Mouse (Mus musculus) lung, postnatal 36 days (tissue): ENCODE results near the gene Spns2.

Experiments used
- DNase-seq: peaks from one replicate; pipeline ENCODE4 v3.0.0; 2022; ENCODE audit warnings: mixed read lengths

Gene Spns2

DNA sequence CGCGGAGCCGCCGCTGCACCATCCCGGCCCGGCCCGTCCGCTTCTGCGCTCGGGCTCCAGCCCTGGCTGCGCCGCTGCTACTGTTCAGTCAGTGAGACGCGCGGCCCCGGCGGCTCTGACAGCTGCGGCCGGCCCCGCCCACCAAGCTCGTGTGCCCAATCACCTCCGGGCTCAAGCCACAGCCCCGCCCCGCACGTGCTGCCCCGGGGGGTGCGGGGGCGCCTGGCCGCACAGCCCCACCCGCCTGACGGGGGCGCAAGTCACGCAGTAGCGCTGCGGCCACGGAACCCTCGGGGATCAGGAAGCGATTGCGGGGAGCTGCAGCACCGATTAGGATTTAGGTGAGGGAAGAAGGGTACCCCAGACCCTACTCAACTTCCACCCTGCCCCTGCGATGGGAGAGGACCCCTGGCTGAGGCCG, at the start of gene Spns2:
Gene Spns2 (minus strand): TSS at position 24 of the 421 bp plus-strand sequence.
- DNase-seq = peak; percentile 97

DNA sequence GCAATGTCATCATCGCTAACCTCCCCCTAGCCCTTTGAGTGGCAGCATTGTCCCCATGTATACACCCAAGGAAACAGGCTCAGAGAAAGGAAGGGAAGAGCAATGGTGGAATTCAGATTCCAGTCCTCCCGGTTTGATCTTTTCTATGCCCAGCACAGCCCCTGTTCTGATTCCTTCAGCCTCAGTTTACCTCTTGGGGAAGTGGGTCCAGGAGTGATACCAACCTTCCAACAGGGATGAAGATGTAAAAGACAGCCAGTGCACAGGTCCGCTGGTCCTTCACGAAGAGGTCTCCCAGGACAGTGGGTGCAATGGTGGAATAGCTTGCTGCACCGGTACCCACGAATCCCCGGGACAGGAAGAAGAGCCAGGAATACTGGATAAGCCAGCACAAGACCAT, 49.1 kb upstream of the Spns2 start:
- DNase-seq = no peak

DNA sequence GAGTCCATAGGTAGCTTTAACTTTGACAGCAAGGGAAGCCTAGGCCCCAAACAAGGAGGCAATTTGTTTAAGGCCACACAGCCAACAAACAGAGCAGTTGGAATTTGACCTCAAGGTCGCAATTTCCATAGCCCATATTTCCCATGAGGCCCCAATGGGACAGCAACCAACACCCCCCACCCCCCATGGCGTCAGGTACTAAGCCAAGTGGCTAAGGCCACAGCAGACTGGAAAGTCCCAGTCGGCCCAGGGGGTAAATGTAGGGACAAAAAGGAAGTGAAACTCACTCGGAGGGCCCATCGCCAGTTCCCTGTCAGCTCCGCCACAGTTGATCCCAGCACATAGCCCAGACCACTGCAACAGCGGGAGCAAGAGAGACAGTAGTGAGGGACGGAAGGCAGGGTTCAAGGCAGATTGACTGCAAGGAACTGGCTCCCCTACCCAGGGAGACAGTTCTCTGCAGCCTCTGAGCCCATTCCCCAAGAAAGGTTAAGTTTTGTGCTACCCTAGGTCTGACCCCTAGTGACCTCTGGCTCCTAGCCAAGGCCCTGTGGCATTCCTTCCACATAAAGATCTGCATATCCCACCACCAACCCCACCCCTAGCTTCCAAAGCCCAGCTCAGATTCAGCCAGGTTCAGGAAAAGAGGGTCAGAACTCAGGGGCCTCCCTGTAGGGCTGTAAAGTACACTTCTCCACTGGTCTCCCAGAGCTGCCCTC, 48.5 kb upstream of the Spns2 start:
- DNase-seq = peak; percentile 50

DNA sequence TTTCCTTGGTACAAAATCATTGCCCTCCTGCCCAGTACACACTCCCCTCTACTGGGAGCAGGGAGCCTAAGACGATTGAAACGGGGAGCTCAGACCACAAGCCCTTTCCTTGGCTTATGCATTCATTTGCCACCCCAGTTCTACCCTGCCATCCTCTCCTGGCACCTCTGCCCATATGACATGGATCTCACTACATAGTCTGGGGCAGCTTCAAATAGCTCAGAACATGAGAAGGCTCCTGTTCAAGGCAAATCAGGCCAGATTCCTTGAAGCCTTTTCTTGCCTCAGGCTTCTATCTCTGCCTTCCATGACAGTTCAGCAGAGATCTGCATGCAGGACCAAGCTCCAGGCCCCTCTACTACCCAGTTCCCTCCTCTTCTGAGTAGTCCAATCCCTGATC, 47.8 kb upstream of the Spns2 start:
- DNase-seq = no peak

DNA sequence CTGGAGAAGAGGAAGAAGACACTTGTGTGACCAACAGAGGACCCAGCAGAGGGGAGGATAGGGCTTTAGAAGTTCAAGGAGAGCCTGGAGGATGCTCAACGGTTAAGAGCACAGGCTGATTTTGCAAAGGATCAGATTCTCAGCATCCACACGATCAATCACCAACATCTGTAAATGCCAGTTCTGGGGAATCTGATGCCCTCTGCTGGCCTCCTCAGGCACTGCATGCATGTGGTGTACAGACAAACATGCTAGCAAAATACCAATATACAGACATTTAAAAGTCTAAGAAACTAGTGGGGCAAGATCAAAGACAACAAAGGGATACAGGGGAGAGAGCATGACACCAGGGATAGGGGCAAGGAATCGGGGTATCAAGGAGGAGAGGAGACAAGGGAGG, 45.8 kb upstream of the Spns2 start:
- peak; percentile 43 for DNase-seq

DNA sequence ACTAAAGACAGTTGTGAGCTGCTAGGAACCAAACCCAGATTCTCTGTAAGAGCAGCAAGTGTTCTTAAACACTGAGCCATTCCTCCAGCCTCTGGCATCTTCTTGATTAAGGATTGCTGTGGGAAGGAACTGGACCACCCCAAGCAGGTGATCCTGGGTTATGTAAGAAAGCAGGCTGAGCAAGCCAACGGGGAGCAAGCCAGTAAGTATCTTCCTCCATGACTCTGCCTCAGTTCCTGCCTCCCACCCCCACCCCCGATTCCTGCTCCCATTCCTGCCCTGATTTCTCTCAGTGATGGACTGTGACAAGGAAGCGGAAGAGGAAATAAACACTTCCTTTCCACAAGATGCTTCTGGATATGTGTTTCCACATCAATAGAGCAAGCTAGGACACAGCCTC, 43.2 kb upstream of the Spns2 start:
- DNase-seq = no peak

DNA sequence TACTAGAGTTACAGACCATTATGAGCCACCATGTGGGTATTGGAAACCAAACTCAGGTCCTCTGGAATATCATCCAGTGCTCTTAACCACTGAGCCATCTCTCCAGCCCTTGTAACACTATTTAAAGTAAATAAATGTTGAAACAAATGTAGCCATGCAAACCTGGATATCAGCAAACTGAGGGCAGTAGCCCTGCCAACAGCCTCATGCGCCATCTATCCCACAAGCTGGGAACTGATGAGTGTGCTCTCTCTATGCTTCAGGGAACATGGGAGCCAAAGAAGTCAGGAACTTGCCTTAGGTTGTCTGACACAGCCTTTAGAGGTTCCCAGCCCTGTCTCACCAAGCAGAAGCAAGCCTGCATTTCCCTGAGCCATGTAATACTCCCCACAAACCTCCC, 41.9 kb upstream of the Spns2 start:
- DNase-seq = no peak

DNA sequence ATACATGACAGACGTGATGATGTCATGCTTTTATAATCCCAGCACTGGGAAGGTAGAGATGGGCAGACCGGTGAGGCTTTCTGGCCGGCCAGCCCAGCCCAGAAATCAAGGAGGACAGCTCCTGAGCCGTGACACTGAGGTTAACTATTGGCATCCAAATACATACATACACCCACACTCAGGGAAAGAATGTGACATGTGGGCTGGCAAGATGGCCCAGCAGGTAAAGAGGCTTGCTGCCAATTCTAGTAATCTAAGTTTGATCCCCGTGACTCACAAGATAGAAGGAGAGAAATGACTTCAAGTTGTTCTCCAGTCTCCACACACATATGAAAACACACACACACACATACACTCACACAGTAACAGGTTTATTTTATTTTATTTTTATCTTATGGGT, 41.4 kb upstream of the Spns2 start:
- no peak for DNase-seq

DNA sequence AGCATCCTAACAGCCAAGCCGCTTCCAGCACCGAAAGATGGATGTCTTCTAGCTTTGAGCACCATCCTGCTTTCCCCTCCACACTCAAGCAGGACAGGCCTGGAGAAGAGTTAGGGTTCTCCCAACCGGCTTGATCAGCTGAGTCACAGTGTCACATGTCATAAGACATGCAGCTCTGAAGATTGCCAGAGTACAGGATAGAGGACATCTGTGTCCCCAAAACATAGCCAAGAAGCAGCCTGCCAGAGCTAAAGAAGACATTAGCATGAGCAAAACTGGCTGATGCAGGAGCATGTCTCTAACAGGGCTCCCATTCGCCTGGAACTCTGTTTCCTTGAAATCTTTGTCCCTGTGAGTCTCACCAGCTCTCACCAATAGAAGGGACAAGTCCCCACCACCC, 36.5 kb upstream of the Spns2 start:
- no peak for DNase-seq

DNA sequence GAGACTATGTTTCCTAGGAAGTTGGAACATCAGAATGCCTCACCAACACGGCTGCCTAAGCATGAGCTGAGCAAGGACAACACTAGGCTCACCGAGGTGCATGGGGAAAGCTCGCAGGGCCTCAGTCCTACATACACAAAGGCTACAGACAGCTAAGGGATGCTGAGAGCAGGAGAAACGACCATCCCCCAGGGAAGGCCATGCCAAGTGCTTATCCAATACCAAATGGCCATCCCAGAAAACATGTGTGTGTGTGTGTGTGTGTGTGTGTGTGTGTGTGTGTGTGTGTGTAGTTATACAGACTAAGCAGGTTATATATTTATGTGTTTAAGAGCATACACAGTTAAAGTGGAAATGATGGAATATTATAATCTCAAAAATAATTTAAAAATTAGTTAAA, 34.0 kb upstream of the Spns2 start:
- no peak for DNase-seq

DNA sequence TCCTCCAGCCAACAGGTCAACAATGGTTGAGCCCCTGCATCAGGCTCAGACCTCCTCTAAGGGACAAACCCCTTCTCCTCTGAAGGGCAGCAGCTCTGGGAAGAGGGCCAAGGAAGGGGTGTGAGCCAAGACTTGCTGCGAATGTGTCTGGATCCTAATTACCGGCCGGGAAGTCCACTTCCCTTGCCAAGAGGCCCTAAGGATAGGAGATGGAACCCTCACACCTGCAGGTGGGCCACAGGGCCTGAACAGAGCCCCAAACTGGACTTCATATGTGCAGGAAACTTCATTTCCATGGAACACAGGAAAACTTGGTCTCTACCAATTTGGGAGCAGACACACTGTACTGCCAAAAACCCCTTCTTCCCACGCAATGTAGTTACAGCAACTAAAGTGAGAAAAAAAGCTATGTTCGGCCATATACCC, 32.9 kb upstream of the Spns2 start:
- DNase-seq = peak; percentile 51

DNA sequence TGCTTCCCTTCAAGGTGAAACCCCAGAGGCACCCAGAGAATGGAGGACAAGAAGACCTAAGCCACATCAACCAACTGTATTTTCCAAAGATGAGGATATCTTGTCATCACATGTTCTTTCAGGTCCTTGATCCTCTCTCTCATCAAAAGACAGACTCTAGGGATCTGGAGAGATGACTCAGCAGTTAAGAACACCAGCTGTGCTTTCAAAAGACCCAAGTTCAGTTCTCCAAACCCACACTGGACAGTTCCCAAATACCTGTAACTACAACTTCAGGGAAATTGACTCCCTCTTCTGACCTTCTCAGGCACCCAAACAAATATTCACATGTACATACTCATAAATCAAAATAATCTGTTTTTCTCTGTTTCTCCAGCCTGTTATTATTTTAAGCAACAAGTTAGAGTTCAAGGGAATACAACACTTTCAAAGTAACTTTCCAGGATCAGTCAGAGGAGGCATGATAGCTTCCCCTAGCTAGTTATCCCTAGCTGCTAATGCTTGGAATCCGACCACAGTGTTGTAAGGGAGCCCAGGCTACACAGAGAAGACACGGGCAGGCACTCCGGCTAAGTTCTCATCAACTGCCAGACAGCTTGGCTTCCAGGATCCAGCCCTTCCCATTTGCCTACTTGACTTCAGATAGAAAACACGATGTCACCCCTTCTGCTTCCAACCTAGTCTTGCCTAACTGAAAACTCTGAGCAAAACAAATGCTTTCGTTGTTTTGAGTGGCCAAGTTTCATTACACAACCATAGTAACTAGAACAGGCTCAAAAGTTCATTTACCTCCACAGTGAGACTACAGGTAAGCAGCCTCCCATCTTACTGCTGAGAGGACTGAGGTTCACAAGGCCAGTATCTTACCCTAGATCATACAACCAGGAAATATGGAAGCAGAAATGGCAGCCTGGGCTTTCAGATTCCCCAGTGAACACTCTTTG, 32.2 kb upstream of the Spns2 start:
- DNase-seq = peak; percentile 37

DNA sequence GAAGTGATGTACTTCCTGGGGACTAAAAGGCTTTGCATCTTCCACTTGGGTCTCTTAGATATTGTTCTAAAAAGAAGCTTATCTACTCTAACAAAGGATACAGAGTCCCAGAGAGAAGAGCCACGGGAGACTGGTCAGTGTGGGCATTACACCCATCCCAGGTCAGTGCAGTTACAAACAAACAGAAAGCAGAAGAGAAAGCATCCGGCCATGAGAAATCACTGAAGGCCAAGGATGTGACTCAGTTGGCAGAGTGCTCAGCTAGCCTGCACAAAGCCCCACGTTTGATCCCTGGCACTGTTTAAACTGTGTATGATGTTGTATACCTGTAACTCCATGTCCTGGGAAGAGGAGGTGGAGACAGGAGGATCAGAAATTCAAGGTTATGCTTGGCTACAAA, 30.2 kb upstream of the Spns2 start:
- no peak for DNase-seq

DNA sequence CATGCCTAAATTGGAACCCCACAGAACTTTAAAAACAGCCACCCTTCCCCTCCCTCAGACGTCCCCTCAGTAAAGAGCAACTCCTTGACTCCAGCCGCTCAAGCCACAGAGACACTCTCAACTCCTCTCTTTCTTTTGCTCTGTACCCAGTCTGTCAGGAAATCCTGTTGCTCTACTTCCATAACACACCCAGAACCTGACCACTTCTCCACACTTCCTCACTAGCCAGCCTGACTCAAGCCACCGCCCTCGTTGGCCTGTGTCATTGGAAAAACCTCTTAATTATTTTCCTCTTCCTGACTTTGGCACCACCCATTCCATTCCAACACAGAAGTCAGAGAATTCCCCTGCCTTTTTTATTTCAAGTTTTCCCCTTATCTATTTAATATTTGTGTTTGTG, 29.5 kb upstream of the Spns2 start:
- DNase-seq = peak; percentile 67

DNA sequence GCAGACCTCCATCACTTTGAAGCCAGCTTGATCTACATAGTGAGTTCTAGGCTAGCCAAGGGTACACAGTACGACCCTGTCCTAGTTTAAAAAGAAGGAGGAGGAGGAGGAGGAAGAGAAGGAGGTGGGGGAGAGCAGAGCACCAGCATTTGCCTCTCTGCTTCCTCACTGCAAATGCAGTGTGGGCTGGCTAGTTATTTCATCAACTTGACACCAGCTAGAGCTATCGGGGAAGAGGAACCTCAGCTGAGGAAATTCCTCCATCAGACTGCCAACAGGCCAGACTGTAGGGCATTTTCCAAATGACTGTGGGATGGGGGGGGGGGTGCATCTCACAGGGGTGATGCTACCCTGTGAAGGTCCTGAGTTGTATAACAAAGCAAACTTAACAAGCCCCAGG, 28.7 kb upstream of the Spns2 start:
- DNase-seq = peak; percentile 18

DNA sequence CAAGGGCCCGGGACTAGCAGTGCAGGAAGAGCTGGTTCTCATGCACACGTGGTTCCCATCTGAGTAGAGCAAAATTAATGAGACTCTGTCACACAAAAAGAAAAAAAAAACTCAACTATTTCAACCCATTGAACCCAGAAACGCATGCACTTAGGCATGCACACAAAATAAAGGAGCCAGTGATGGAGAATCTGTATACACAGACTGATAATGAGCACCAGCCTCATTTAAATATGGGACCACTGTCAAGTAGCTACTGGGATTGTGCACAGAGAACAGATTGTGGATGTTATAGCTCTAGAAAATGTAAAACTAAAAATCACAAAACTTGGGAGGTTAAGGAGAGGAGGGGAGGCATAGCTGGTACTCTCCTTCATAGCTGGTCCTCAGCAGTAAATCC, 25.3 kb upstream of the Spns2 start:
- no peak for DNase-seq

DNA sequence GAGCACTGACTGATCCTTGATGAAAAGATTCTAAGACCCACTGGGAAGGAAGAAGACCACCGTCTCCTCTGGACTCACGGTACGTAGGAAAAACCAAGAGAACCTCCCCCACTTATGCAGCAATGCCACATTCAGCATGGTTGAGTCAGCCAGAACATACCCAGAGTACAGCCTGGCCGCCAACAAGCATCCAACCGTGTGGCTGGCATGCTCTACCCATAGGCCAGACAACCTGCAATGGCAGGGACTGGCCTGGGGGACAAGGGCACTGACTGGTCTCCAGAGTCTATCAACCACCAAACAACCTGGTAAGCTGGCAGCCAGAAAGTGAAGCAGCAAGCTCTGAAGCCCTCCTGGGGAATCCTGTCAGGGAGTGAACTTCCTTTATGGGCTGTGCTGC, 18.9 kb upstream of the Spns2 start:
- DNase-seq = no peak

DNA sequence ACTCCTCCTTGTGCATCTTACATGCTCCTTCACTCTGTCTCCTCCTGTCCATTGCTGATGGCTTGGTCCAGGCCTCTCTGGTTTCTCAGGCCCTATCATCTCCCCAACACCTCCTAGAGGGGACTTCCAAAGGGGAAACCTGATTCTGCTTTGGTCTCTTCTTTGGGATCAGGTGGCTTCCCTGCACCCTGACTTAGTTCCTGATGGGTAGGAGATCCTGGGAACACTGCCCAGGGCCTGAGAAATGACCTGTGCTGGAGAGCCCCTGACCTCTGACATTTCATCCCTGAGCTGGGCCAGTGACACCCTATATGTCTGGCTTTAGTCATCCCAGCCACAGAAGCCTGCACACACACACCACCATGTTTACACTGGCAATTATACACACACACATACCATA, 17.9 kb upstream of the Spns2 start:
- DNase-seq = no peak

DNA sequence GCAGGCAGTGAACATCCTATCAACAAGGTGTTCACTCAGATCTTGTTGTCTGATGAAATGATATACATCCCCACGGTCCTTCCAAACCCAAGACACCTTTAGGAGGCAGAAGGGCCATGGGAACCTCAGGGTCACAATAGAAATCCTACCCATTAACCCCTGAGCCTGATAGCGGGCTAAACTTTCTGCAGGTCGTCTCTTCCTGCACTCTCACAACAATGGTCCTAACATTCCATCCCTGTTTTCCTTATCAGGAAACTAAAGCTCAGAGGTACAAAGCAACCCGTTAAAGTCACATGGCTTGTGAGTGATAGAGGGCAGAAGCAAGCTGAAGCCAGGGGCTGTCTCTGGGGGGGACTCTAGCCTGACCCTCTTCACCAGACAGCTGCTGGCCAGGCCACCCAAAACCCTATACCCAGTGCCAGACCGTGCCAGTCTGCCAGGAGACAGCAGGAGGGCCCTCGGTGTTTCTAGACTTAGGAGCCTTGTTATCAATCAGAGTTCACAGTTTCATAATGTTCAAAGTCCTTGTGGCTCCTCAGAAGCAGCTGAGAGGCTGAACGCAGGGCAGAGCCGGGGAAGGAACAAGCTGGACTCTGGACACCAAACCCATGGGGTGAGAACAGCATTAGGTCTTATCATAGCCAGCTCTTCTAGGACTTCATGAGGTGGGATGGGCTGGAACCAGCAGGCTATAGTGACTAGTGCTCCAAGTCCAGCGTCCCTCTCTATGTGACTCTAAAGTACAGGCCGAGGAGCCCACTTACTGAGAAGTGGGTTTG, 14.5 kb upstream of the Spns2 start:
- DNase-seq = no peak

DNA sequence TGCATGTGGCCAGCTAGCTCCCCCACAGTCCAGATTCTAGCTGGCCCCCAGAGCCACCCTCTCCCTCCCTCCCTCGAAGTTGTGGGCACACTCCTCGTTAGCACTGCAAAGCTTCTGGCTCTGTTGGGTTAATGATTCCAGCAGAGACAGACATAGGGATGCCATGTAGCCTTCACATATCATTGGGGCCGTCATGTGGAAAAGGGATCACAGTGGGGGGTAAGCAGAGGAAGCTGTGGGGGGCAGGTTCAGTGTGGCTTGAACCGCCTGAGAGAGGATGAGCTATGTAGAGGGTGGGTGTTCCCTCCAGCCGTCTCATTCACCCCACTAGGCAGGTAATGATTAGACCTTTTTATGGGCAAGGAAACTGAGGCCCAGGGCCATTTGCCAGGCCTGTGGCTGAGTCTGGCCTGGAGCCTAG, 13.8 kb upstream of the Spns2 start:
- no peak for DNase-seq

DNA sequence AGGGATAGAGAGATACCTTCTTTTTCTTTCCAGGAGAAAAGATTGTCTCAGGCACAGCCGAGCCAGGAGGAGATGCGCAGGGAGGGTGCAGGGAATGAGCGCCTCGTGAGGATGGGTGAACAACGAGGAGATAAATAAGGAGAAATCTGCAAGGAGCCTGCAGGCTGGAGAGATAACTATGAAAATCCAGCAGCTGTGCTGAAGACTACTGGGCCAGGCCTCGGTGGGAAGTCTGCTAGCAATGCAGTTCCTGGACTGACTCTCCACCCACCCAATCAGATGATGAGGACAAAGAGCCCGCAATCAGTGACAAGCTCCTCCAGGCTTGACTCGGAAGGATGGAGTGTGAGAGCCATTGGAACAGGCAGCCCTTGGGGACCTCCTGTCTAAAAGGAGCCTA, 12.5 kb upstream of the Spns2 start:
- DNase-seq = no peak

DNA sequence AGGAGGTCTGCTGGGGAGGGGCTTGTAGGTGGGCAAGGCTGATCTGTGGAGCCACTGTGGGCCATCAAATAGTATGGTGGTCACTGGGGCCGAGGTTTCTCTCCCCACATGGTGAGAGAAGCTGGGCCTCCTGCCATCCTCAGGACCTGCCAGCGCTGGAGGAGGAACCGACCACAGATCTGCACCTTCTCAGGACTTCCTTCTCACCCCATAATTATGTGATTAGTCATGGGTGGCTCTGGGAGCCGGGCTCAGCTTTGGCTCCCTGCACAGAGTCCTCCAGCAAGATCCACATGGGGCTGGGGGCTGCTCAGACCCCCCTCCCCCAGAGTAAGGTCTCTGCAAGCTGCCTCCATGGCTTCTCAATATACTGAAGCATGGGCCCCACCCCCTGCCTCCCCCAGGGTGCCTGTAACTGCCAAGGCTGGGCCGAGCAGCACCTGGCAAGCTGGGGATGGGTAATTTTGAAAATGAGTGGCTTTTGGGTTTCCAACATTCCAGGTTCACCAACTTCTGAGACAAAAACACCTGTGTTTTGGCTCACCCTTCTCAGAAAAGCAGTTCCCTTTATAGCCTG, 11.8 kb upstream of the Spns2 start:
- DNase-seq = no peak

DNA sequence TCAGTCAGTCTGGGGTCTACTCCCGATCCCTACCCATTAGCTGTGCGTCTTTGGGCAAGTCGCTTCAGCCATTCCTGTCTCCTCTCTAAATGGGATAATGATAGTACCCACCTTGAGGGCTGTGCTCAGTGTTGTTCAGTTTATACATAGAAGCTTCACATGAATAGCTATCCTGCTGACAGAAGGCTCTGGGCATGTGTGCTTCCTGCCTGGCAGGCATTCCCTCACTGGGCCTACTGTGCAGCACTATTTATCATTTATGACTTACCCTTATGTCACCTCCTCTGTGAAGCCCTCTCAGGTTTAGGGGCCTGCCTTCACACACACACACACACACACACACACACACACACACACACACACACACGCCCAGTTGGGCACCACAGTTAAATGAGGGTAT, 10.4 kb upstream of the Spns2 start:
- DNase-seq = no peak
